Mouse (Mus musculus): ENCODE data around the gene Klf3. TPM values are rescaled to one million over a fixed set of nuclear protein-coding genes. Genes with fewer than 3 reads are reported as not detected.
"Not testable (repeated sequence)": the region's sequence is repeated elsewhere in the genome, so short reads cannot be mapped to it uniquely, and the experiment has no call there.

Klf3 gene
- total RNA-seq, 2 experiments from 2014 or later, result 87.3 to 91.7 TPM

DNA sequence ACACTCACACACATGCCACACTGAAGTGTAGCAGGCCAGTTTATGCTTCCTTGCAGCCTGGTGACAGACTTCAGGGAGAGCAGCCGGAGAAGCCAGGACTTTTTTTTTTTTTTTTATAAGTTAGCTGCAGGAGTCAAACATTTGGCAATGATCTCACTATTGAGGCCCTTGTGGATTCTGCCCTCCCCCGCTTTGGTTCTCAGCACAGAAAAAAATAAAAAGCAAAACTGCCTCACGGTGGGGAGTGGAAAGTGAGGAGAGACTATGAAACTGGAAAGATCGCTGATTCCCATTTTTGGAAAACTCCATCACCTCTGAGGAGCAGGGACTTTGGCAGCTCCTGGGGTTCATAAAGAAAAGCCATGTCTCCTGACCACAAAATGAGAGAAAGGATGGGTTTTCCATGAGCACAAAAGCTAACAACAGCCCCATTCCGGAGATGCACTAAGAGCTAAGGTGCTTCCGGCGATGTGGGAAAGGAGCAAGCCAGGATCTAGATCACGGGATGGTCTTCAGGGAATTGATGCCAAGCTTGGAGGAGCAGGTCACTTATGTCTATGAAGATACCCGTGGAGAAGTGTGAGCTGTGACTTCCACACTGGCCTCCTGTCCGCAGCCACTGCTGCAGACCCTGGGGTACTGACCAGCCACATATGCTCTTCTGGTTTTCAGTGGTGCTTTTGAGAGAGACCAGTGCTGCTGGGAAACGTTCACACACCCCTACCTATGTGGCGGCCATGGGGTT is 73.1 kb downstream of the Klf3 start:
- no peak for DNase-seq (ENCODE audit: low spot score in 2 of 2)

DNA sequence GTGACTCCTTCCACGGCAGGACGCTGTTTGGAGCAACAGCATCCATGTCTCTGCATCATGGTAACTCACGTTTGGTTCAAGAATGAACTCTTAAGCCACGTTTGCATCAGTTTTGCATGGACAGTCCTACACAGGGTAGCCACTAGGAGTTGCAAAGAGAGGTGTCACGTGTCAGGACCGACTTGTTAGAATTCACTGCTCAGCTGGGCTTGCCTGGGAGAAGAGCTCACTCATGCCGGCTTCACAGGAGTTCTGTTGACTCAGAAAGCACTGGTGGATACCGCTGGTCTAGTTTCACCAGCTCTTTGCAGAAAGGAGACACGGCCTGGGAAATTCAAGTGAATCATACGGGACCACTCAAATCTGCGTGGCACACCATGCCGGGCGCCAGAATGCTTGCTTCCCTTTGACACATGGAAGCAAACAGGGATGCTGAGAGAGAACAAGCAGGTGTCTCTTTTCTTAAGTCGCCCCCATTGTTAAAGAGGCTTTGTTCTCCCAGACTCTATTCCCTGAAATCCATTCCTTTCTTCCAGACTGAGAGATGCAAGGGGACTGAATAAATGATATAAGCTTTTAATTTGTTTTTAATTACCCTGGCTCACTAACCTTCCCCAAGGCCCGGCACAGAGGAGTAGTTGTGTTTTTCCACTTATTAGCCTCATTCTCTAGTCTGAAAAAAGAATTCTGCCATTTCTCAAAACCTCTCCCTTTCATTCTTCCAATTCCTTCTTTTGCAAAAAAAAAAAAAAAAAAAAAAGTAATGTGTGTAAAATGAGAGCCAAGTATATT is 74.2 kb downstream of the Klf3 start:
- DNase-seq (ENCODE audit: low spot score in 2 of 2), result no peak

DNA sequence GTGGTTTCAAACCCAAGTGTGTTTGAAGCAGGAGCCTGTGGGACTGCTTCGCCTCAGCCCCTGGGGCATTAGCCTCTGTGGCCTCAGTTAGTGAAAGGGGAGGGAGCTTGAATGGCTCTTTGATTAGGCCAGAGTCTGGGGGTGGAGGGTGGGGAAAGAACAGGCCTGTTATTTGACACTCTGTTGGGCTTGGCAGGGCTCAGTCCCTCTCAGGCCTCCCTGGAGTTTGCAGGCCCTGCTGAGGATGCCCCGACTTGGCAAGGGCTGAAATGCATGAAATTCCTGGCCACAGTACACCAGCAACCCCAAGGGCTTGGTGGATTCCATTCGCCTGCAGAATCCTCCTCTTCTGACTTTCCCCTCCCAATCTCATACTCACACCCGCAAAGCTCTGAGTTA is 74.8 kb downstream of the Klf3 start:
- no peak for DNase-seq (ENCODE audit: low spot score in 2 of 2)

DNA sequence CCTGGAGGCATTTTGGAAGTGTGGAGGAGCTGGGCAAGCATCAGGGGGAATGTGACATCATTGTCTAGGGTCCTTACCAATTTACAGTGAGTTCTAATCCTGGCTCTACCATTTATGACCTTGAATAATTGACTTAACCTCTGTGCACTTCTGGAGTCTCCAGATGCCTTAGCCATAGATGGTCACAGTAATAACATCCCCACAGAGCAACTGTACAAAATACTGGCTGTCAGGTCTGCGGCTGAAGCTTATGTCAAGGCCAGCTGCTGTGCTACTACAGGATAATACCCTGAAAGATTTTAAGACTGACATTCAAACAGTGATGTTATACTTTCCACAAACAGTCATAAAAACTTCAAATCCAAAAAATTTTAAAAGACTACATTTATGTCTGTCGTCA is 75.3 kb downstream of the Klf3 start:
- no peak for DNase-seq (ENCODE audit: low spot score in 2 of 2)

DNA sequence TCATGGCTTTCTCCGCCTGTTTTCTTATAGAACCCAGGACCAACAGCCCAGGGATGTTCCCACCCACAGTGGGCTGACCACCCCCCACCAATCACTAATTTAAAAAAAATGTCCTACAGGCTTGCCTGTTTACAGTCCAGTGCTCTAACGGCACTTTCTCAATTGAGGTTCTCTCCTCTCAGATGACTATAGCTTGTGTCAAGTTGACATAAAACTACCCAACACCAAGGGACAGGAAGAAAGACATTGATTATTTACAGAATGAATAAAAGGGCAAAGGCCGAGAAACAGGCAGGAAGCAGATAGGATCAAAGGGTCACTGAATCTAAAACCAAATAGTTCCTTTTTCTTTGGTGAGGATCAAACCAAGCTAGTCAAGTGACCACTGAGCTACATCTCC is 76.1 kb downstream of the Klf3 start:
- DNase-seq (ENCODE audit: low spot score in 2 of 2), result no peak

DNA sequence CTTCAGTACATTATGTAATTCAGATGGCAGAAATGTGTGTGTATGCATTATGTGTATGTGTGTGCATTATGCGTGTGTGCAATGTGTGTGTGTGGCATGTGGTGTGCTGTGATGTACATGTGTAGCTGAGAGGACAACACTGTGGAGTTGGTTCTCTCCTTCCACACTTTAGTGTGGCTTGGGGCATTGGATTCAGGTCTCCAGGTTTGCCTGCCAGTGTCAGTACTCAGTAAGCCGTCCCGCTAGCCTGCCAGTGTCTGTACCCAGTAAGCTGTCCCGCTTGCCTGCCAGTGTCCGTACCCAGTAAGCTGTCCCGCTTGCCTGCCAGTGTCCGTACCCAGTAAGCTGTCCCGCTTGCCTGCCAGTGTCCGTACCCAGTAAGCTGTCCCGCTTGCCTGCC is 78.4 kb downstream of the Klf3 start:
- not testable (repeated sequence) for DNase-seq (ENCODE audit: low spot score in 2 of 2)

DNA sequence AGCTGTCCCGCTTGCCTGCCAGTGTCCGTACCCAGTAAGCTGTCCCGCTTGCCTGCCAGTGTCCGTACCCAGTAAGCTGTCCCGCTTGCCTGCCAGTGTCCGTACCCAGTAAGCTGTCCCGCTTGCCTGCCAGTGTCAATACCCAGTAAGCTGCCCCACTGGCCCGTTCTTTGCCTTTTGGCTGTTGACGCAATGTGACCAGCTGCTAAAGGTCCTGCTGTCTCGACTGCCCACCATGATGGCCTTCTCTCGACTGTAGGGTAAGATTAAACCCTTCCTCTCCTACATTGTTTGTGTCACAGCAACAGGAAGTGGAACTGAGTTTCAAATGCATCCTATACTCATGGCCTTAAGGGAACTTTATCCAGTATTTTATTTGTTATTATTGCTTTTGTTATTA is 78.8 kb downstream of the Klf3 start:
- not testable (repeated sequence) for DNase-seq (ENCODE audit: low spot score in 2 of 2)

Other genes with a start within 250 kb of the Klf3 start
- 1 to 10 TPM; 1.4 to 1.7 TPM for gene Tlr1, start 130.2 kb downstream of the Klf3 start, total RNA-seq (2021)
- 1 to 10 TPM; 1.5 to 2.4 TPM for gene Tlr6, start 156.7 kb downstream of the Klf3 start, total RNA-seq (2021)
- 10 to 100 TPM; 34.2 to 35.0 TPM for gene Fam114a1, start 166.7 kb downstream of the Klf3 start, total RNA-seq (2021)